Mouse (Mus musculus): Measurements from ENCODE around the gene Scarb1.

Gene Scarb1

DNA sequence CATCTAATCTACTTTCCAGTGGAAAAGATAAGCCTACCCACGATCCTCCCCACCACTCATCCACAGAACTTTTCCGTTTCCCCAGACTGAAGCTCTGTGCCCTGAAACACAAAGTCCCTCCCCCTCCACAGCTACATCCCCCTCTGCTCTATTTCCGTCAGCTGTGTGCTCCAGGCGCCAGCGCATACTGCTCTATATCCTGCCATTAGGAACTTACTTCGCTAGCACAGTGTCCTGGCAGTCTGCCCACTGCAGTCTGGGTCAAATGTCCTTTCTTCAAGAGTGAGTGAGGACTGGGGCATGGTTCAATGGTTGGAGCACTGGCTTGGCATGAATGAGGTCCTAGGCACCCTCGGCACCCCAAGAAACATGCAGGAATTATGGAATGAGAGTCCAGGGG lies 23.0 kb upstream of the Scarb1 start:
- DNase-seq = peak; percentile 43

DNA sequence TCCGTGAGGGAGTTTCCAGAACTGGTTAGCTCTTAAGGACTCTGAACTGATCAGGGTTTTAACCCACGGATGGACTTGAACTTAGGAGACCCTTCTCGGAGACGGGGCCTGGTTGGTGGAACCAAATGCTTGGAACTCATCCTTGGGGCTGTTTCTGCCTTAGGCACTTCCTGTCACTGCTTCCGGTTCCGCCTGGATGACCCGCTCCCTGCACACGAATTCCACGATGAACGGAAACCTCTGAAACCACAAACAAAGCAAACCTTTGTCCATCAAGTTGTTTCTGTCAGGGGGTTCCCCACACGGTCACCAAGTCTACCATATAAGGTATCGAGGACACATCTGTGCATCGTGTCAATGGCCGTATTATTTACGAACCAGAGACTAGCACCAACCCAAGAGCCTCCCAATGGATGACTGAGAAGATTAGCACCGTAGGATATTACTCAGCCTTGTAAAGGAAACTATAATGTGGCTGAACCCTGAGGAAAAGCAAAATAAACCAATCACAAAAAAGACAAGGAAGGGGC lies 20.2 kb upstream of the Scarb1 start:
- DNase-seq = no peak

GRCm38 (mm10) chr5:125360566-125360965 lies 19.7 kb upstream of the Scarb1 start:
- no peak for DNase-seq

DNA sequence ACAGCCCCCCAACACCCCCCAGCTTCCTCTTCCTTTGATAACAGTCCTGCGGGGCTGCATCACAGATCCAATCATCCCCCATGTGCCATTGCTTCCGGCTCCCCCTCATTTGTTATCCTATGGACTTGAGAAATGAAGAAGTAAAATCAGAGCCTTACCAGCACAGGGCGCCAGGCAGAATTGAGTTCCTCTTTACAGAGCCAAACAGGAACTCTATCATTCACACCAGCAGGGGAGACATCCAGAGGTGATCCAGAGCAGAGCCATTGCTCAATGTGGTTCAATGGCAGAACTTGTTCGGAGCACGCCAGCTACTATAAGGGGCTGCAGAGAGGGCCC lies 17.3 kb upstream of the Scarb1 start:
- no peak for DNase-seq

DNA sequence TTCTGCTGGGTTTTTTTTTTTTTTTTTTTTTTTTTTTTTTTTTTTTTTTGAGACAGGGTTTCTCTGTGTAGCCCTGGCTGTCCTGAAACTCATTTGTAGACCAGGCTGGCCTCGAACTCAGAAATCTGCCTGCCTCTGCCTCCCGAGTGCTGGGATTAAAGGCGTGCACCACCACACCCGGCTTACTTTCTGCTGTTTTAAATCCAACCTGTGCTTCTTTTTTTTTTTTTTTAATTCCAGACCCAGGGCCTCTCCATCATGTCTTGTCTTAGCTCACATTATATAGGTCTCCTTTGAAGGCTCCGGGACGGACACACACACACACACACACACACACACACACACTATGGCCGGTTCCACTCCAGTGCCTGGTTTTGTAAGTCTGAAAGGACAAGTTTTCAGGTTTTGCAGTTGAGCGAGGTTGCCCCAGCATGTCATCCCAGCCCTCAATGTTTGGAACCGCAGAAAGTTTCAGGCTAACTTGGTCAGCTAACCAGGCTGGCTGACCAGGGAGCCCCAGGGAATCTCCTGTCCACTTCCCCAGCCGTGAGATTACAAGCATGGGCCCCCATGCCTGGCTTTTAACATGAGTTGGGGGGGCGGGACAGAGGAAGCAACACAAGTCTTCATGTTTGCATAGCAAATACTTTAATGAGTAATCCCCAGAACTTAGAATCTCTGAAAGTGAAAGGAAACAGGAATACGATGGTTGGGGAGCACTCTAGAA lies 16.8 kb upstream of the Scarb1 start:
- DNase-seq = no peak

DNA sequence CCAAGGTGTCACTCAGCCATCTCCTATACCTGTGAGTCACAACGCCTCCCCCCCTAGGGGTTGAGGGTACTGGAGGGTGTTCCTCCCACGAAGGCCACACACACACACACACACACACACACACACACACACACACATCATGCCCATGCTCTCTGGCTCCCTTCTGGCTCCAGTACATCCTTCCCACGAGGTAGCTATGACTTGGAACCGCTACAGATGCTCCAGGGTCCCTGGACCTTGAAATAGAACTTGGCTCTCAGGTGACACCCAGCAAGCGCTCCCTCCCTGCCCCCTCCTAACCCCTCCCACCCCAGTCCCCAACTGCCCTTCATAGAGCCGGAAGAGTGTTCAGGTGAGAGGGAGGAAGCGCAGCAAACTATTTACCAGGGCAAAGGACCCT lies 14.8 kb upstream of the Scarb1 start:
- no peak for DNase-seq

DNA sequence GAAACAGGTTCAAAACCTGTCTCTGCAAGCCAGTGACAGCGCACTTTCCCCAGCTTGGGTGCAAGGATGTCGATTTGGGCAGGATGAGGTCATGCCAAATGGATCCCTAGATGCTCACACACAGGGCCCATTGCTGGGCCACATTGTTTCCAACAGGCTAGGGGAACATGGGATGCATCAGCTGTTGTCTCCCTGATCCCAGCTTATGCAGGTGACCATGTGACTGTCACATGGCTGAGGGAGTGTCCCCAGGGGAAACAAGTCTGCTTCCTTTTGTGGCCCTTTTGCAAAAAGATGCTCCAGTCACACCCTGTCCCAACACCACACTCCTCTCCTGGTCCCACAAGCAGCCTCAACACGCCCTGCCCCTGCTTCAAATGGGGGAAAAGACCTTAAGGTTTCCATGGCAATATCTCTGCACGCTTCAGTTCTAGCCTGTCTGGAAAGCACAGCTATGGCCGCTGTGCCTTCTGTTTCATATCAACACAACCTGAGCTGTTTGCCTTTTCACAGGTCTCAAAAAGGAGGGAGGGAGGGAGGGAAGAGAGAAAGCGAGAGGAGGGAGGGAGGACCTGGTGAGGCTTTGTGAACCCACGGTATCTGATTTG lies 14.1 kb upstream of the Scarb1 start:
- no peak for DNase-seq

GRCm38 (mm10) chr5:125352781-125353294 lies 11.9 kb upstream of the Scarb1 start:
- no peak for DNase-seq

- no peak for DNase-seq
These were observed 11.0 kb upstream of the Scarb1 start for GRCm38 (mm10) chr5:125351939-125352338.

GRCm38 (mm10) chr5:125351057-125351456 lies 10.2 kb upstream of the Scarb1 start:
- DNase-seq = no peak

DNA sequence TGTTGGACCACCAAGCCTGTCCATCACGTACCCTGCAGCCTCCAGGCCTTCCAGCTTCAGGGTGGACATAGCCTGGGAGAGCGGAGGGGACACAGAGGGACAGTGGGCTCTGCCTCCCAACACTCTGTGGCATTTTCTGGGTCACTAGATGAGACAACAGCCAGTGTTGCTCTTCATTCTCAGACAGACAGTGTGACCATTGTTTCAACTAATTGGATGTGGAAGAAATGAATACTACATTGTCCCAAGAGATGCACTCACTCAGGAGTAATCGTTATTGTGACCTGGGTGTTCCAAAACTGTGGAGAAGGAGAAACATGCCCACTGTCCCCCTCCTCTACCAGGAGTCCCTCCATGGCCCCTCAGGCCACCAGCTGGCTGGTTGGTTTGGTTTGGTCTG lies 8.5 kb upstream of the Scarb1 start:
- no peak for DNase-seq

GRCm38 (mm10) chr5:125348487-125348886 lies 7.6 kb upstream of the Scarb1 start:
- DNase-seq = peak; percentile 44

DNA sequence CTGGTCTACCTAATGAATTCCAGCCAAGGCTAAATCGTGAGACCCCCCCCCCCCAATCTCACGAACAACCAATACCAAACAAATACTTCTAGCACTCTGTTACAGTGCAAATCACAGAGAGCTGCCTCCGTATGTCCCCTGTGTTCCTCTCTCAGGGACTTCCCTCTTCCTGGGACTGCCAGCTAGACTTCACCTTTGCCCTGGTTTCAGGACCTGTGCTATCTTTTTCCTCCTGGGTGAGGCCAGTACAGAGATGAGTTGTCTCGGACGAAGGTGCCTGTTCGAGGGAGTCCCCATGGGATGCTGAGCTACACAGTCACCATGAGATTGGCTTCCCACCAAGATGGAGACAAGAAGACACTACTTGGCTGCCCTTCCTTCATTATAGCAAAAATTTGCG lies 7.2 kb upstream of the Scarb1 start:
- DNase-seq = no peak

DNA sequence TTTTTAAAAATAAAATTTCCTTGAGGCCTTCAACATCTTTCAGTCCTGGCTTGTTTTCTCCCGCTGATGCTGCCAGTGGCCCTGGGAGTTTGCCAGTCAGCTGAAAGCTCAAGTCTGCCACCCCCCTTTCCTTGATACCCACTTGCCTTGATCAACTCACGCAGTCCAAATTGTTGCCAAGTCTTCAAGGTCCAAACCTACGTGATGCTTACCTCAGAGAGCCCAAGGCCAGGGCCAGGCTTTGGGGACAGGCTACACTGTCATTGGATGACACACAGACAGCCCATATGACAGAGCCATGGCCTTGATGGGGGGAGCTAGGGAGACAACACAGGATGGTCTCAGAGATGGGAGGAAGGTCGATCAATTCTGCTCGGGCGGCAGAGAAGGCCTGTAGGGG lies 3.4 kb upstream of the Scarb1 start:
- DNase-seq = no peak

- DNase-seq = no peak
These were observed 681 bp upstream of the Scarb1 start for GRCm38 (mm10) chr5:125341459-125342090.

- peak; percentile 45 for DNase-seq
These were observed 903 bp downstream of the Scarb1 start for GRCm38 (mm10) chr5:125339851-125340531.

DNA sequence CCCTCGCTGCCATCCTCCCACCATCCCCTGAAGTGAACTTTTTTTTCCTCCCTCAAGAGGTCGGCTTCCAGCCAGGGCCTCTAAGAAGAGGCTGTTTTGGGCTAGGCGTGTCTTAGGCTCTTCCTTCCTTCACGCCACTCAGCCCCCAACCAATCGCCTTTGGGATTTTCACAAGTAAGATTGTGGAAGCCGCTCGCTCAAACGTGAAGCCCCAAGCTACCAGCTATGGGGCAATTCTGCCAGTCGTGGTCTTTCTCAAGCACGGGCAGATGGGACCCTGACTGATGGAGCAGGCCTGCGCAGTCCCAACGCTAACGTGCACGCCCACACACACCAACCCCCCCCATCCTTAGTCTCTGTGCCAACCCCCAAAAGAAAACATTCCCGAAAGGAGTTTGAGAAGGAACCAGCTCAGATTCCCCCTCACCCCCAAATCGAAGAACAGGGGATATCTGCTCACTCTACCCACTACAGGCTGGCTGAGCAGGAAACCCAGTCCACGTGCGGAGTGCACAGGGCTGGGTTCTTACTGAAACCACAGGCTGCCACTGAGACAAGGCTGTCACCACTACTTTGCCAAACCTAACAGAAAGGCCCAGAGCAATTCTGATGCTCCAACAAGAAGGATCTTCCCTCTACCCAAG lies 1.7 kb downstream of the Scarb1 start:
- DNase-seq = peak; percentile 21

- no peak for DNase-seq
These were observed 3.4 kb downstream of the Scarb1 start for GRCm38 (mm10) chr5:125337526-125337925.

DNA sequence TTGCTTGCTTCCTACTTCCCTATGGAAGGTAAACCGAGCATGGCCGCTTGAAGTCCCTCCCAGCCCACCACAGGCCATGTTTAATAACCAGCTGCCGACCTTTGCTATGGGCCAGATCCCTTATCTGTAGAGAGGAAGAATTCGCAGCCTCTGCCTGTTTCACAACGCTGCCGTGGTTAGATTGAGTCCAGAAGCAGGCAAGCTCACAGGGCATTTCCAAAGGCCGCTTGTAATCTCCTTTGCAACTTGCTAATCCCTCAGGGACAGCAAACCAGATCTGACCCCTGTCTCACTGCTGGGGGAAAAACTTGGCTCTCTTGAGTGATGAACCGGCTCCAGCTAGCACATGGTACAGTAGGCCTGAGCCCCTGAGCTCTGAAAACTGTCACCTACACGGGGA lies 3.9 kb downstream of the Scarb1 start:
- DNase-seq = no peak

- DNase-seq = no peak
These were observed 7.9 kb downstream of the Scarb1 start for GRCm38 (mm10) chr5:125333009-125333408.

GRCm38 (mm10) chr5:125332333-125332732 lies 8.6 kb downstream of the Scarb1 start:
- DNase-seq = no peak

DNA sequence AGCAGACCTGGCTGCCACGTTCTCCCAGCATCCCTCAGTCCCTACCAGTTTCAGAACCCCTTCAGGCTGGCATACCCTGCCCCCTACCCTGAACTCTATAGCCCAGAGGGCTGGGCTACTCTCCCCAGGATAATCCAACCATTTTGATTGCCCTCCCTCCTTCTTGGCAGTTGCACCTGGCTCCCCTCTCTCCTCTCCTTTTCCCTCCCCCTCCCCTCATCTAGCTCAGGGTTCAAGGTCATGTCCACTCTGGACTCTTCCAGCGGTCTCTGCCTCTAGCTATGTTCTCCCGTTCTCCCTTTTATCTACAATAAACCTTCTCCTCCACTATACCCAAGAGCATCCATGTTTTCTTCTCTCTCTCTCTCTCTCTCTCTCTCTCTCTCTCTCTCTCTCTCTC lies 9.1 kb downstream of the Scarb1 start:
- no peak for DNase-seq

DNA sequence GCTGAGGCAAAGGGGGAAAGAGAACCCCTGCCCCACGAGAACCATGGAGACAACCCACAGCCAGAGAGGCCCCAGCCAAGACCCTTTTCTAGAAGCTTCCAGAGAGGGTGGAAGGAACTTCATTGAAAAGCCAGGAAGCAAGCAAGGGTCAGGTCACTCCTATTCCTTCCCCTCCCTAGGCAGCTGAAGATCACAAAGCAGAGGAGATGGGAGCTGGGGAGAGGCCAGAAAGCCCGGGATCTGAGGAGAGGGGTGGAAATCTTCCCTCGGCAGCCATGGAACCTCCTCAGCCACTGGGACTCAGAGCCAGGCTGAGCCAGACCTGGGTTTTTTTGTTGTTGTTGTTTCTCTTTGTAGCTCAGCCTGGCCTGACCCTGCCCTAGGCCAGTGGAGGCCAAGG lies 9.8 kb downstream of the Scarb1 start:
- DNase-seq = no peak

Data from right cerebral cortex, postnatal 14 days (tissue).